Mouse (Mus musculus): Measurements from ENCODE around the gene Spg7. TPM values are rescaled to one million over a fixed set of nuclear protein-coding genes. Genes with fewer than 3 reads are reported as not detected.

The Spg7 gene
- 26.4 TPM for polyA plus RNA-seq (2014; fragmentation: Illumina TruSeq; extraction: RNeasy Lipid Tissue Mini Kit (QIAGEN cat#74804); ENCODE audit: low read depth, low replicate concordance)

GRCm38 (mm10) chr8:123062721-123063120 is at the start of gene Spg7:
Spg7 (plus strand) TSS chr8:123062942.

GRCm38 (mm10) chr8:123042158-123042973 is 20.4 kb upstream of the Spg7 start, which contains the start of gene Ankrd11:
Ankrd11 (minus strand) TSS chr8:123042277.

GRCm38 (mm10) chr8:123101735-123102685 is 39.3 kb downstream of the Spg7 start, which contains the start of gene Rpl13:
Rpl13 (plus strand) TSS chr8:123102350.

GRCm38 (mm10) chr8:123117127-123117731 is 54.5 kb downstream of the Spg7 start, which contains the start of gene Cpne7:
Cpne7 (plus strand) TSS chr8:123117374.

Other genes starting within 250 kb of the Spg7 start
- gene Cdh15, start 215.0 kb upstream of the Spg7 start, polyA plus RNA-seq (2014; fragmentation: Illumina TruSeq; extraction: RNeasy Lipid Tissue Mini Kit (QIAGEN cat#74804); ENCODE audit: low read depth, low replicate concordance) = not detected
- gene Ankrd11, start 20.7 kb upstream of the Spg7 start, polyA plus RNA-seq (2014; fragmentation: Illumina TruSeq; extraction: RNeasy Lipid Tissue Mini Kit (QIAGEN cat#74804); ENCODE audit: low read depth, low replicate concordance) = 66.1 TPM
- gene Rpl13, start 39.4 kb downstream of the Spg7 start, polyA plus RNA-seq (2014; fragmentation: Illumina TruSeq; extraction: RNeasy Lipid Tissue Mini Kit (QIAGEN cat#74804); ENCODE audit: low read depth, low replicate concordance) = 60.1 TPM
- not detected for gene Cpne7, start 54.4 kb downstream of the Spg7 start, polyA plus RNA-seq (2014; fragmentation: Illumina TruSeq; extraction: RNeasy Lipid Tissue Mini Kit (QIAGEN cat#74804); ENCODE audit: low read depth, low replicate concordance)
- gene Sult5a1, start 95.4 kb downstream of the Spg7 start, polyA plus RNA-seq (2014; fragmentation: Illumina TruSeq; extraction: RNeasy Lipid Tissue Mini Kit (QIAGEN cat#74804); ENCODE audit: low read depth, low replicate concordance) = not detected
- 33.6 TPM for gene Dpep1, start 123.3 kb downstream of the Spg7 start, polyA plus RNA-seq (2014; fragmentation: Illumina TruSeq; extraction: RNeasy Lipid Tissue Mini Kit (QIAGEN cat#74804); ENCODE audit: low read depth, low replicate concordance)
- 16.8 TPM for gene Chmp1a, start 149.8 kb downstream of the Spg7 start, polyA plus RNA-seq (2014; fragmentation: Illumina TruSeq; extraction: RNeasy Lipid Tissue Mini Kit (QIAGEN cat#74804); ENCODE audit: low read depth, low replicate concordance)
- 0.60 TPM for gene Spata33, start 149.9 kb downstream of the Spg7 start, polyA plus RNA-seq (2014; fragmentation: Illumina TruSeq; extraction: RNeasy Lipid Tissue Mini Kit (QIAGEN cat#74804); ENCODE audit: low read depth, low replicate concordance)
- 5.6 TPM for gene Cdk10, start 161.9 kb downstream of the Spg7 start, polyA plus RNA-seq (2014; fragmentation: Illumina TruSeq; extraction: RNeasy Lipid Tissue Mini Kit (QIAGEN cat#74804); ENCODE audit: low read depth, low replicate concordance)
- gene Spata2l, start 173.3 kb downstream of the Spg7 start, polyA plus RNA-seq (2014; fragmentation: Illumina TruSeq; extraction: RNeasy Lipid Tissue Mini Kit (QIAGEN cat#74804); ENCODE audit: low read depth, low replicate concordance) = not detected
- gene Zfp276, start 191.3 kb downstream of the Spg7 start, polyA plus RNA-seq (2014; fragmentation: Illumina TruSeq; extraction: RNeasy Lipid Tissue Mini Kit (QIAGEN cat#74804); ENCODE audit: low read depth, low replicate concordance) = 2.1 TPM
- gene Vps9d1, start 191.4 kb downstream of the Spg7 start, polyA plus RNA-seq (2014; fragmentation: Illumina TruSeq; extraction: RNeasy Lipid Tissue Mini Kit (QIAGEN cat#74804); ENCODE audit: low read depth, low replicate concordance) = 1.4 TPM

Measured in sigmoid colon, adult 10 weeks (tissue).